Mouse (Mus musculus) G1E (cell line): ENCODE data around the gene Exoc1. TPM values are rescaled to one million over a fixed set of nuclear protein-coding genes. Genes with fewer than 3 reads are reported as not detected.

Experiments used
- ATAC-seq: 2 replicates; pipeline ENCODE4 v1.8.0; 2016; ENCODE audit warnings: mild to moderate bottlenecking; ENCODE audit not compliant: insufficient number of reproducible peaks, poor library complexity, low FRiP score, severe bottlenecking; ENCODE audit errors: extremely low read depth
- DNase-seq: peaks from one replicate; pipeline ENCODE4 v3.0.0; 2012; ENCODE audit warnings: low spot score
- H3K27me3 ChIP-seq: 2 replicates; pipeline ENCODE4 v1.6.1; 2012; ENCODE audit warnings: mild to moderate bottlenecking, low read length, inconsistent platforms; ENCODE audit not compliant: insufficient read depth
- H3K36me3 ChIP-seq: replicated peaks from 2 replicates; pipeline ENCODE3; 2012; ENCODE audit warnings: mild to moderate bottlenecking, inconsistent platforms
- H3K4me1 ChIP-seq: 2 replicates; pipeline ENCODE4 v1.6.1; 2012; ENCODE audit warnings: low read depth, low read length, inconsistent platforms, mixed read lengths; ENCODE audit not compliant: insufficient read depth
- H3K4me3 ChIP-seq: 2 replicates; pipeline ENCODE4 v1.5.1; 2012; ENCODE audit warnings: low read depth, mild to moderate bottlenecking, inconsistent platforms, low read length, moderate library complexity, mixed read lengths
- H3K9me3 ChIP-seq: replicated peaks from 2 replicates; pipeline ENCODE4 v1.6.1; 2012; ENCODE audit warnings: inconsistent platforms
- CTCF ChIP-seq: IDR thresholded peaks from 2 replicates; pipeline ENCODE4 v1.5.1; 2012; ENCODE audit warnings: low read depth, low read length, inconsistent platforms, mixed read lengths
- GATA1 ChIP-seq: IDR thresholded peaks from 2 replicates; pipeline ENCODE4 v1.6.1; 2012; ENCODE audit warnings: borderline replicate concordance, low read length, inconsistent platforms, mixed read lengths
- GATA2 ChIP-seq: IDR thresholded peaks from 2 replicates; pipeline ENCODE4 v1.6.1; 2012; ENCODE audit warnings: low read depth, low read length, inconsistent platforms, borderline replicate concordance
- POLR2AphosphoS5 ChIP-seq: IDR thresholded peaks from 2 replicates; pipeline ENCODE4 v1.6.1; 2012; ENCODE audit warnings: low read depth, low read length, inconsistent platforms; ENCODE audit not compliant: insufficient replicate concordance
- TAL1 ChIP-seq: conservative IDR thresholded peaks from 2 replicates; pipeline ENCODE4 v1.6.1; 2012; ENCODE audit warnings: low read depth, low read length, inconsistent platforms, mixed read lengths
- polyA plus RNA-seq: library from polyadenylated mRNA; stranded (reverse); fragments of >175 nt; gene quantifications from 2 replicates; pipeline ENCODE4 v1.2.3, GENCODE M21; 2012
- total RNA-seq, 2 experiments: library from RNA; stranded (forward) in 1 of 2; stranded (reverse) in 1 of 2; fragments of 200-1000 nt in 1 of 2; fragments of >200 nt in 1 of 2; fragmentation: Nextera tagmentation in 1 of 2; gene quantifications; 2 replicates each; pipeline ENCODE4 v1.2.3; 2014 to 2017

The Exoc1 gene
- total and polyA plus RNA-seq, 3 experiments, result 2.2 to 72.3 (median 59.6) TPM

DNA sequence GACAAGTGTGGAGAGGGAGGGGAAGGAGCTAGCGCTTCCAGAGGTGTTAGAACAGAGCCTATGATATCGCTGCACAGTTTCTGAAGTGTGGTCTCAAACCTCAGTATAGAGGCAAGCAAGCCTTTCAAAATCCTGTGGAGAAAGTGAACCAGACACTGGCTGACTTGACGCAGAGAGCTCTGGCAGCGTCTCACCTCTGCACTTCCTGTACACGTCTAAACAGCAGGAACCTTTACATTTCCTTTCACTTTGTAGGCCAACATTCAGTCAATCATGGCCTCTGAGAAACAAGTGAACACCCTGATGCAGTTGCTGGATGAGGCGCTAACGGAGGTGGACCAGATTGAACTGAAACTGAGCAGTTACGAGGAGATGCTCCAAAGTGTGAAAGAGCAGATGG lies 14.1 kb downstream of the Exoc1 start:
- TF ChIP-seq TAL1, result no peak
- no peak for TF ChIP-seq GATA2
- TF ChIP-seq GATA1, result no peak
- no peak for TF ChIP-seq POLR2AphosphoS5
- no peak for TF ChIP-seq CTCF
- Histone ChIP-seq H3K36me3 (peaks cover 81% of the 10 kb centered on the region), H3K4me1 (no peaks in the 10 kb centered on the region), H3K4me3 (no peak overlapping the region), H3K9me3 (no peaks in the 10 kb centered on the region), H3K27me3 (no peaks in the 10 kb centered on the region)
- no peak for DNase-seq
- no peak for ATAC-seq

DNA sequence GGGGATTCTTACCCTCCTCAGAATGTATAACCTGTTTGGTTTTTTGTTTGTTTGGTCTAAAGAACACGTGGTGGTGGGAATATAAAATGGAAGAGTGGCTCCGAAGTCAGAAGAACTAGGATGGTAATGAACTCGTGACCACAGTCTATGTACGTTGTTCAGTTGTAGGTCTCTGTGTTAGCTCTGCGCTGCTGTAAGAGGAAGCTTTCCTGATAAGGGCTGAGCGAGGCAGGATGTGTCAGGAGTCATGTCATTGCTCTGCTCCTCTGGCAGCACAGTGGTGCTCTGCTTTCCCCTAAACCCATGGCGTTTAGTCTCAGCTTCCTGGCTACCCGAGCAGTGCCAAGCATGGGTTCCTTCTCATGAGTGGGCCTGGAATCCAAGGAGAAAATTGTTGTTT lies 21.3 kb downstream of the Exoc1 start:
- H3K4me1 ChIP-seq, result no peaks in the 10 kb centered on the region
- no peak for DNase-seq
- TF ChIP-seq CTCF, result no peak
- no peak for TF ChIP-seq GATA2
- no peak for TF ChIP-seq GATA1
- no peak for TF ChIP-seq POLR2AphosphoS5
- no peak for TF ChIP-seq TAL1
- no peaks in the 10 kb centered on the region for H3K27me3 ChIP-seq
- no peak for ATAC-seq
- no peak overlapping the region for H3K4me3 ChIP-seq
- H3K36me3 ChIP-seq, result peaks cover 69% of the 10 kb centered on the region
- H3K9me3 ChIP-seq, result no peaks in the 10 kb centered on the region

DNA sequence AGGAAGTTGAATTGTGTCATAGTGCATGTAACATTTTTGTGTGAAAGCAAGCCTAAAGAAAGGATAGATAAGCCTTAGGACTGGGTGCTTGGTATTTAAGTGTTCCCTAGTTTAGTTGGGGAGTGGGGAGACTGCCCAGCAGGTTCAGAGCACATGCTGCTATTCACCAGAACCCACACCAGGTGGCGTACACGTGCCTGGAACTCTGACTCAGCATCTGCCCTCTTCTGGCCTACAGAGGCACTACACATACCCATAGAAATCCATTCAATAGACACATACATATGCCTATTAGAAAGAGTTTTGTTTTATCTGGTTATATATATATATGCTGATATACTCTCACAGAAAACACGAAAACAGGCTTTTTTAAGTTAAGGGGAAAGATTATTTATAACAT lies 36.2 kb downstream of the Exoc1 start:
- no peaks in the 10 kb centered on the region for H3K9me3 ChIP-seq
- ATAC-seq, result peak; percentile 45
- H3K4me1 ChIP-seq, result no peaks in the 10 kb centered on the region
- H3K27me3 ChIP-seq, result no peaks in the 10 kb centered on the region
- peak; percentile 30 for DNase-seq
- no peak overlapping the region for H3K4me3 ChIP-seq
- peaks cover 72% of the 10 kb centered on the region for H3K36me3 ChIP-seq
- TF ChIP-seq GATA2 (no peak), POLR2AphosphoS5 (no peak), CTCF (peak; percentile 97), TAL1 (no peak)

DNA sequence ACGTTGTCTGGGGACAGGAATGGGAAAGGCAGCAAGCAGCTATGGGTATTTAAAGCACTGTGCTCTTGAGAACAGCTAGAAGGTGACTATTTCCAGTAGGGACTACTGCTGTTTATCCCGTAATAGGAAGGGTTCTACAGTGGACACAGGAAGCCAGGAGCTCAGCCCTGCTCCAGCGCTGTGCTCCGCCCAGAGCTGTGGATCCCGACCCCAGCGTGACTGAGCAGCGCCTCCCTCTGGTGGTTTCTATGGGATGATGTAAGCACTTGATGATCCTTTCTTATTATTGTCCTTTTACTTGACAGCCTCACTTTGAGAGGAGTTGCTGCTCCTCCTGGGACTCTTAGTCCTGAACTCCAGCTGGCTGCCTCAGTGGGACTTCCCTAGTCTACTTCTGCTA lies 45.1 kb downstream of the Exoc1 start:
- H3K9me3 ChIP-seq, result peaks cover 11% of the 10 kb centered on the region
- DNase-seq (no peak), ATAC-seq (no peak)
- no peak for TF ChIP-seq GATA2
- no peak for TF ChIP-seq GATA1
- TF ChIP-seq POLR2AphosphoS5, result no peak
- no peak overlapping the region for H3K4me3 ChIP-seq
- H3K4me1 ChIP-seq, result no peaks in the 10 kb centered on the region
- peaks cover 22% of the 10 kb centered on the region for H3K36me3 ChIP-seq
- no peaks in the 10 kb centered on the region; the same call in 1 of the 2 replicates for H3K27me3 ChIP-seq

DNA sequence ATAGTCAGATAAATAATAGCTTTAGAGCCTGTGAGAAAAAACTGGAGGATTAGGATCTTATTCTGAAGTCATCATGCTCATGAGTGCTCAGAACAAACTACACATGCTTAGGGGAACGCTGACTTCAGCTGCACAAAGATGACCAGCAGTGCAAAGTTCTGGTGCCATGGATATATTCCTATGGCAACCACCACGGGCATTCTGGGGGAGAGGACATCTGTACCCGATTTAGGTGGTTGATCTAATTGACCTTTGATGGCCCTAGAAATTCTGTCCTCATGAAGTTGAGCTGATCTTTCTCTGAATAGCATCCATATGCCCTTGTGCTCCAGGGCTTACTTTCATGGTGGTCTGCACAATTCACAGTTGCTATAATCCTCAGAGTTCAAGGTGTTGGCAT lies 47.9 kb downstream of the Exoc1 start:
- DNase-seq (no peak), ATAC-seq (no peak)
- Histone ChIP-seq H3K4me1 (no peaks in the 10 kb centered on the region), H3K9me3 (peaks cover 11% of the 10 kb centered on the region), H3K27me3 (no peaks in the 10 kb centered on the region; the same call in 1 of the 2 replicates), H3K36me3 (no peaks in the 10 kb centered on the region), H3K4me3 (no peak overlapping the region)
- no peak for TF ChIP-seq POLR2AphosphoS5
- TF ChIP-seq GATA2, result no peak
- no peak for TF ChIP-seq CTCF
- no peak for TF ChIP-seq GATA1
- no peak for TF ChIP-seq TAL1

DNA sequence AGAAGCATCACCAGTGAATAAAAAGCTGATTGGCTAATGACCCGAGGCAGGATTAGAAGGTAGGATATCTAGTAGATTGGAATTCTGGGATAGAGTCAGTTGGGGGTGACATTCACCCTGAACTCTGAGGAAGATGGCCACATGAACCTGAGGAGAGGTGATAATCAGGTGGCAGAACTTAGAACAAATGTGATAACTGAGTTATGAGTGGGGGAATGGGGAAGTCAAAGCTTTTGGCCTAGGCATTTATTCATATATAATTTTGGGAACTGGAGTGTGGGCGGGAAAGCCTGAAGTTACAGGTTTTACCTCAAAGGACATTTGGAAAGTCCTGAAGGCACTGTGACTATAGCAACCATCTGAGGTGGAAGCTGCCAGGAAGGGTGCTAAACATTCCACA lies 56.3 kb downstream of the Exoc1 start:
- H3K4me1 ChIP-seq, result peaks cover 15% of the 10 kb centered on the region
- TF ChIP-seq GATA2, result no peak
- TF ChIP-seq TAL1, result no peak
- no peak for TF ChIP-seq CTCF
- TF ChIP-seq GATA1, result no peak
- no peak for TF ChIP-seq POLR2AphosphoS5
- ATAC-seq (no peak), DNase-seq (no peak)
- H3K36me3 ChIP-seq, result no peaks in the 10 kb centered on the region
- H3K27me3 ChIP-seq, result no peaks in the 10 kb centered on the region
- H3K4me3 ChIP-seq, result no peak overlapping the region
- H3K9me3 ChIP-seq, result peaks cover 4% of the 10 kb centered on the region

DNA sequence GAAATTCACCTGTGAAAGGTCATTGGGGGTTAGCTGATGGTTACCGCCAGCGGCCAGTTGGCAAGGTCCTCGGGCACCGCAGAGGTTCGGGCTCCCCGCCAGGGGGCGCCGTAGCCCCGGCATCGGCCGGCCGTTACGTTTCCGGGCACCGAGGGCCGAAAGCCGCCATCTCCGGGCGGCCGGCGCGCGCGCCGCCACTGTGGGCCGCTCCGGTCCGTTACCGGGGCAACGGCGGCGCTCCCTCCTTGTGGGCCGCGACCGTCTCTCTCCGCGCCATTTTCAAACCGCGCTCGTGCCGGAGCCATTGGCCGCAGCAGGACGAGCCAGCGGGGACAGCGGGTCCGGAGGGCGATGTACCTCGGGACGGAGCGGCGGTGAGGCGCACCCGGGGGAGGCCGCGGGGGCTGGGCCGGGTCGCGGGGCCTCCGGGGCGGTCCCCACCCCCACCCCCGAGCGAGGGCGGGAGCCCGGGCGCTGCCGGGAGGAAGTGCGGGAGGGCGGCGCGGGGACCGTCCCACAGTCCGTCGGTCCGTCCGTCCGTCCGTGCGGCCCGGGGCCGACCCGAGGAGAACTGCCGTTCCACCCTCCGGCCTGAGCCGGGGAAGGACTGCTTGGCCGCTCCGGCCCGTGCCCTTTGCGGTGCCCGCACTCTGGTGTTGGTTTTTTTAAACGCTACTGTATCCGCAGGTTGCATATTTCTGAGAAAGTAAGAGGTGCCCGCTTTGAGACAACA lies 59.6 kb downstream of the Exoc1 start, which contains the start of gene Cep135:
TSS of gene Cep135 (plus strand) at position 148 of the 733 bp plus-strand sequence.
- peaks cover 25% of the 10 kb centered on the region for H3K36me3 ChIP-seq
- peaks cover 4% of the 10 kb centered on the region for H3K9me3 ChIP-seq
- DNase-seq (peak; percentile 89), ATAC-seq (peak; percentile 63)
- H3K4me1 ChIP-seq, result peaks cover 15% of the 10 kb centered on the region
- H3K27me3 ChIP-seq, result no peaks in the 10 kb centered on the region
- peak within 1 kb of the TSS; percentile 92 for H3K4me3 ChIP-seq
- TF ChIP-seq CTCF (peak; percentile 83), GATA2 (no peak), GATA1 (no peak), POLR2AphosphoS5 (no peak)
